Mouse (Mus musculus) fat pad, adult 2 months (tissue): ENCODE data around the gene C1ql2.

Experiments used
- DNase-seq: peaks from one replicate; pipeline ENCODE4 v3.0.0-alpha.2; 2011; ENCODE audit warnings: low read depth, low spot score; ENCODE audit errors: extremely low read depth

The C1ql2 gene

DNA sequence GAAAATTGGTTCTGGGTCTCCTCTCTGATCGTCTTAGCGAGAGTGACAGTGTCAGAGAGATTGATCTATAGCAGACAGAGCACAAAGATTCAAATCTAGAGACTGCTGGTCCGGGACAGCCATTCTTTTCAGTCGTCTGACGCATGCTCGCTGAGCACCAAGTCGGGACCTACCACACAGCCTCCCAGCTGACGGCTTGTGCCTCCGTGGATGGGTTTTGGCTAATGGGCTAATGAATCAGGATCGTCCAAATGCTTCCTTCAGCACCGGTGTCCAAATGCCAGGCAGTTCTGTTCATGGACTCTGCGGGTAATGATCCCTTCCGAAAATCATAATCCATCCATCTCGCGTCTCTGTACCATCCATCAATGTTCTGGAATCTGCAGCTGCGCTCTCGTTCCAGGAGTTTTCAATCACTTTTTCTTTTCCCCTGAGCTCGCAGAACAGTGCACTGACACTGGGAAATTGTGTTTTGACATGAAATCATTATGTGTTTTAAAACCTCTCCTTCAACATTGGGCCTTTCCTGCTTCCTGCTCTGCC is 44.7 kb downstream of the C1ql2 start:
- DNase-seq = no peak

DNA sequence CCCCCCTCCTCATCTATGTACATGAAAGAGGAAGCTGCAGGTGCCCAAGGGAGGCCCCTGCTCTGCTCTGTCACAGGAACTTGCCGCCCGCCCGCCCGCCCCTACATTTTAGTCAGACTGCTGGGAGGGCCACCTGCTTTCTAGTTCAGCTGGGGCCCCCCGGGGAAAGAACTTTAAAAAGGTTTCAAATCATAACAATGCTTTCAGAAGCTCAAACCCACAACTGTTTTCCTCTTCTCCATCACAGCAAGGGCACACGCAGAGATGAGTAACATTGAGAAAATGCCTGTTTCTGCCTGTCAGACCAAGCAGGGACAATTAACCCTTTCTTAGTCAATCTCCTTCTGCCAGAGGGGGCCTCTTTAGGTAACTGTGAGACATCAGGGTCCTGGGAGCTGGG is 49.4 kb downstream of the C1ql2 start:
- no peak for DNase-seq

DNA sequence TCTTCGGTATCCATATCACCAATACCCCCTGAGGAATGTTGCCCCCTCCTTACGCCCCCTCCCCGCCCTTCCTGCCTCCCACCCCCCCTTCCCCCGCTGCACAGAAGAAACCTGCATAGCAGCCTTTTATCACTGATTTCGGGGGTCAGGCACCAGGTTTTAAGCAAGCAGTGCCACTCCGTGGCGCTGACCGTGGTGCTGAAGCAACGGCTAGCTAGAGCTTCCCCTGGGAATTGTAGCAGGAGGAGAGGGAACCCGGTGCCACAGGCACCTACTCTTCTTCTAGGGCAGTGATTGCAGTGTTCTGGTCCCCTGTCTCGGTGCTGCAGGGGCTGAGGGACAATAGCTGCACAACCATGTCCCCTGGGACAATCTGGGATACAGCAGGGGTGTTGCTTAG is 50.0 kb downstream of the C1ql2 start:
- no peak for DNase-seq
